ENCODE assay signal across 8 mouse cellular contexts in genomic region chr5:108460461-108460860, GRCm38 (mm10). TPM values are rescaled to one million over a fixed set of nuclear protein-coding genes. Genes with fewer than 3 reads are reported as not detected.
DNase-seq lines count a peak whose midpoint lies in the region; ATAC-seq and TF ChIP-seq lines count a peak whose summit lies in the region.

No protein-coding gene starts in this region.

- ATAC-seq in forebrain, embryonic 13.5 days, result 0 out of 2 replicates have a peak, but pooled peaks have one; percentile 4
- ATAC-seq in liver, embryonic 14.5 days (ENCODE audit: insufficient read depth), result no peak

- H3K9me3 ChIP-seq in heart, embryonic 10.5 days, result no peaks in the 10 kb centered on the region
- H3K9me3 ChIP-seq in ES-Bruce4 (replicated peaks; ENCODE audit: control insufficient read depth, insufficient read depth, low read length, poor library complexity, severe bottlenecking), result no peaks in the 10 kb centered on the region
- H3K9me3 ChIP-seq in forebrain, embryonic 13.5 days (replicated peaks), result no peaks in the 10 kb centered on the region
- H3K9me3 ChIP-seq in liver, embryonic 14.5 days (ENCODE audit: control insufficient read depth, low read length), result no peaks in the 10 kb centered on the region

- peak overlapping the region; percentile 84 for H3K4me3 ChIP-seq in heart, embryonic 10.5 days
- H3K4me3 ChIP-seq in ES-Bruce4 (ENCODE audit: low read depth, low read length), result peak overlapping the region; percentile 24; the same call in 1 of the 2 replicates
- H3K4me3 ChIP-seq in forebrain, embryonic 13.5 days, result peak overlapping the region; percentile 92
- H3K4me3 ChIP-seq in liver, embryonic 14.5 days (ENCODE audit: insufficient read depth in 1 of 2, low read depth in 2 of 2, low read length in 2 of 2), result peak overlapping the region; percentile 67 to 87

- peak overlapping the region; percentile 97 for H3K4me2 ChIP-seq in forebrain, embryonic 13.5 days
- peak overlapping the region; percentile 87 for H3K4me2 ChIP-seq in liver, embryonic 14.5 days (ENCODE audit: low read depth)

- 37% methylated on average over 6 of the region's 6 CpGs for WGBS in heart, embryonic 10.5 days
- 42% methylated on average over 6 of the region's 6 CpGs for WGBS in forebrain, embryonic 13.5 days
- 39% methylated on average over 6 of the region's 6 CpGs for WGBS in liver, embryonic 14.5 days (ENCODE audit: insufficient replicate concordance)

- TF ChIP-seq POLR2A in ES-Bruce4 (IDR thresholded peaks at IDR 0.05; ENCODE audit: insufficient read depth, low read length), result no peak

- H3K36me3 ChIP-seq in heart, embryonic 10.5 days, result no peaks in the 10 kb centered on the region
- no peaks in the 10 kb centered on the region for H3K36me3 ChIP-seq in ES-Bruce4 (ENCODE audit: control insufficient read depth, insufficient read depth, low read length, poor library complexity, severe bottlenecking)
- no peaks in the 10 kb centered on the region for H3K36me3 ChIP-seq in forebrain, embryonic 13.5 days (ENCODE audit: poor library complexity, severe bottlenecking)
- no peaks in the 10 kb centered on the region for H3K36me3 ChIP-seq in liver, embryonic 14.5 days (replicated peaks; ENCODE audit: control insufficient read depth, insufficient read depth, low read depth)

- no peak for TF ChIP-seq CTCF in ES-Bruce4 (IDR thresholded peaks at IDR 0.05; ENCODE audit: low read depth, low read length)
- no peak for TF ChIP-seq CTCF in liver, embryonic 14.5 days (IDR thresholded peaks at IDR 0.05; ENCODE audit: low read depth)

- H3K9ac ChIP-seq in ES-Bruce4 (ENCODE audit: low read depth, poor library complexity, severe bottlenecking), result no peak overlapping the region
- H3K9ac ChIP-seq in forebrain, embryonic 13.5 days, result peak overlapping the region; percentile 99
- peak overlapping the region; percentile 42 for H3K9ac ChIP-seq in liver, embryonic 14.5 days (replicated peaks)

- peaks cover 27% of the 10 kb centered on the region for H3K4me1 ChIP-seq in heart, embryonic 10.5 days
- peaks cover 4% of the 10 kb centered on the region for H3K4me1 ChIP-seq in ES-Bruce4 (ENCODE audit: control insufficient read depth, insufficient read depth, low read length)
- peaks cover 38% of the 10 kb centered on the region for H3K4me1 ChIP-seq in forebrain, embryonic 13.5 days
- peaks cover 27 to 34% of the 10 kb centered on the region in 2 experiments for H3K4me1 ChIP-seq in liver, embryonic 14.5 days (replicated peaks; ENCODE audit: control insufficient read depth in 2 of 2, insufficient read depth in 2 of 2, low read length in 1 of 2)

- H3K27me3 ChIP-seq in heart, embryonic 10.5 days (ENCODE audit: insufficient read depth, poor library complexity, severe bottlenecking), result peaks cover 19% of the 10 kb centered on the region; the same call in 1 of the 2 replicates
- no peaks in the 10 kb centered on the region; the same call in 1 of the 2 replicates for H3K27me3 ChIP-seq in ES-Bruce4 (ENCODE audit: control insufficient read depth, insufficient read depth, low read length, poor library complexity, severe bottlenecking)
- peaks cover 23% of the 10 kb centered on the region for H3K27me3 ChIP-seq in forebrain, embryonic 13.5 days
- peaks cover 3% of the 10 kb centered on the region; the same call in 1 of the 2 replicates for H3K27me3 ChIP-seq in liver, embryonic 14.5 days (ENCODE audit: control insufficient read depth, insufficient read depth, low read length)

- peak overlapping the region; percentile 97 for H3K27ac ChIP-seq in heart, embryonic 10.5 days
- H3K27ac ChIP-seq in ES-Bruce4 (ENCODE audit: insufficient read depth, low read length), result no peak overlapping the region
- no peak overlapping the region for H3K27ac ChIP-seq in forebrain, embryonic 13.5 days
- H3K27ac ChIP-seq in liver, embryonic 14.5 days, result no peak overlapping the region

- TF ChIP-seq EP300 in ES-Bruce4 (IDR thresholded peaks at IDR 0.05; ENCODE audit: insufficient read depth, low read depth, low read length), result no peak
- TF ChIP-seq EP300 in liver, embryonic 14.5 days (IDR thresholded peaks at IDR 0.05; ENCODE audit: low read depth), result no peak

- DNase-seq in heart, embryonic 10.5 days (ENCODE audit: low spot score), result peak; percentile 60
- no peak for DNase-seq in heart, adult 9 months (ENCODE audit: low spot score in 2 of 2)
- no peak for DNase-seq in liver, embryonic 14.5 days (ENCODE audit: low read depth in 3 of 3, low spot score in 3 of 3)
- no peak for DNase-seq in spleen, postnatal 36 days (ENCODE audit: low spot score in 2 of 2)
- no peak for DNase-seq in ovary, adult 18-20 months (ENCODE audit: low spot score)
- no peak for DNase-seq in yolk sac, embryonic 10.5 days (ENCODE audit: low spot score)

RNA-seq across cellular contexts. Expression of gene Pcgf3, which starts 0.6 kb away (rescaled TPM):
- polyA plus RNA-seq in heart, embryonic 10.5 days (2016; fragmentation: Nextera tagmentation; extraction: Ambion mirVana), result 19.9 and 21.3 TPM in 2 replicates
- 104 and 111 TPM in 2 replicates for polyA plus RNA-seq in ES-Bruce4 (2011; ENCODE audit: insufficient read depth, insufficient read length, low read depth, missing spikeins)
- 30.1 and 30.8 TPM in 2 replicates for polyA plus RNA-seq in forebrain, embryonic 13.5 days (2015; fragmentation: Nextera tagmentation; extraction: Ambion mirVana)
- 3.8 and 4.9 TPM in 2 replicates for polyA plus RNA-seq in liver, embryonic 14.5 days (2012; rRNA removed)
- polyA plus RNA-seq in liver, embryonic 14.5 days (2014; fragmentation: Nextera tagmentation; extraction: Ambion mirVana), result 4.5 and 5.4 TPM in 2 replicates

RNA-seq across cellular contexts. Expression of gene Mfsd7a, which starts 11.8 kb away (rescaled TPM):
- 0.09 and 0.34 TPM in 2 replicates for polyA plus RNA-seq in heart, embryonic 10.5 days (2016; fragmentation: Nextera tagmentation; extraction: Ambion mirVana)
- polyA plus RNA-seq in ES-Bruce4 (2011; ENCODE audit: insufficient read depth, insufficient read length, low read depth, missing spikeins), result 0.62 and 0.63 TPM in 2 replicates
- polyA plus RNA-seq in forebrain, embryonic 13.5 days (2015; fragmentation: Nextera tagmentation; extraction: Ambion mirVana), result 0.06 and 0.17 TPM in 2 replicates
- 0.32 and 0.36 TPM in 2 replicates for polyA plus RNA-seq in liver, embryonic 14.5 days (2012; rRNA removed)
- polyA plus RNA-seq in liver, embryonic 14.5 days (2014; fragmentation: Nextera tagmentation; extraction: Ambion mirVana), result 0.08 and 0.09 TPM in 2 replicates

RNA-seq across cellular contexts. Expression of gene Atp5k, which starts 26.2 kb away (rescaled TPM):
- 521 and 675 TPM in 2 replicates for polyA plus RNA-seq in heart, embryonic 10.5 days (2016; fragmentation: Nextera tagmentation; extraction: Ambion mirVana)
- 233 and 261 TPM in 2 replicates for polyA plus RNA-seq in ES-Bruce4 (2011; ENCODE audit: insufficient read depth, insufficient read length, low read depth, missing spikeins)
- polyA plus RNA-seq in forebrain, embryonic 13.5 days (2015; fragmentation: Nextera tagmentation; extraction: Ambion mirVana), result 418 and 500 TPM in 2 replicates
- polyA plus RNA-seq in liver, embryonic 14.5 days (2012; rRNA removed), result 76.5 and 99.9 TPM in 2 replicates
- 274 and 285 TPM in 2 replicates for polyA plus RNA-seq in liver, embryonic 14.5 days (2014; fragmentation: Nextera tagmentation; extraction: Ambion mirVana)

Comparison
In these comparisons a context has a peak if more than half of its experiments do, and no peak if none do; other contexts are left out.
1. H3K4me3 ChIP-seq: peak in every context shown above with its lines; median percentile 92 in forebrain, embryonic 13.5 days; 84 in heart, embryonic 10.5 days; 77 in liver, embryonic 14.5 days; 24 in ES-Bruce4.